Mouse (Mus musculus) erythroblast, embryonic 14.5 days (primary cell): ENCODE data around the gene Exosc2. TPM values are rescaled to one million over a fixed set of nuclear protein-coding genes. Genes with fewer than 3 reads are reported as not detected.
"Not testable (repeated sequence)": the region's sequence is repeated elsewhere in the genome, so short reads cannot be mapped to it uniquely, and the experiment has no call there.

Source experiments
- H3K27me3 ChIP-seq: 2 replicates; pipeline ENCODE4 v1.6.1; 2012; ENCODE audit warnings: inconsistent platforms; ENCODE audit not compliant: control insufficient read depth
- H3K36me3 ChIP-seq: 2 replicates; pipeline ENCODE4 v1.6.1; 2012; ENCODE audit warnings: mild to moderate bottlenecking, inconsistent platforms; ENCODE audit not compliant: control insufficient read depth
- H3K4me1 ChIP-seq: 2 replicates; pipeline ENCODE4 v1.6.1; 2012; ENCODE audit warnings: inconsistent platforms; ENCODE audit not compliant: control insufficient read depth
- H3K4me3 ChIP-seq: replicated peaks from 2 replicates; pipeline ENCODE3; 2012; ENCODE audit warnings: moderate library complexity, mild to moderate bottlenecking, inconsistent platforms
- H3K9me3 ChIP-seq: 2 replicates; pipeline ENCODE4 v1.6.1; 2012; ENCODE audit warnings: low read length, inconsistent platforms, mixed read lengths; ENCODE audit not compliant: control insufficient read depth
- GATA1 ChIP-seq: IDR thresholded peaks from 2 replicates; pipeline ENCODE4 v1.6.1; 2012; ENCODE audit warnings: low read length, inconsistent platforms, mixed read lengths
- TAL1 ChIP-seq: IDR thresholded peaks from 3 replicates; pipeline ENCODE4 v1.6.1; 2012; ENCODE audit warnings: low read length, inconsistent platforms, mixed read lengths
- polyA plus RNA-seq: library from polyadenylated mRNA; stranded (reverse); fragments of >175 nt; gene quantifications from 2 replicates; pipeline ENCODE4 v1.2.3, GENCODE M21; 2012

Exosc2 gene
- polyA plus RNA-seq, 1 experiment: 1.6 TPM

GRCm38 (mm10) chr2:31662939-31663803, 7.3 kb upstream of the Exosc2 start:
- H3K4me3 ChIP-seq: no peak overlapping the region
- no peaks in the 10 kb centered on the region for H3K4me1 ChIP-seq
- peaks cover 7% of the 10 kb centered on the region for H3K9me3 ChIP-seq
- TF ChIP-seq GATA1 (no peak), TAL1 (no peak)
- peaks cover 27% of the 10 kb centered on the region for H3K27me3 ChIP-seq
- no peaks in the 10 kb centered on the region for H3K36me3 ChIP-seq

DNA sequence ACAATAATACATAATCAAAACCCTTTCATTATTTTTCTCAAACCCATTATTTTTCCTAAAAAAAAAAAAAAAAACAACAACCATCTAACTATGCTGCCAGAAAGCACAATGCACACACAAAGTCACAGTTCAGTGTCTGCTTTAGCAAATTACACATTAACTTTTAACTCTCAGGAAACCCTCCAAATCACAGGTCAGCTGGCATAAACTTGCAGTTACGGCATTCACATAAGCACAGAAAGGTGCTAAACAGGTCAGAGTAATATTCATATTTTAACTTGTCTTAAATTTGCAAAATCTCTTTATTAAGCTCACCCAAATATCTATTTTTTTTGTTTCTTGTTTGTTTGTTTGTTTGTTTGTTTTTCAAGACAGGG, 6.7 kb upstream of the Exosc2 start:
- Histone ChIP-seq H3K4me3 (no peak overlapping the region), H3K9me3 (peaks cover 6% of the 10 kb centered on the region), H3K36me3 (no peaks in the 10 kb centered on the region), H3K4me1 (no peaks in the 10 kb centered on the region), H3K27me3 (peaks cover 22% of the 10 kb centered on the region)
- no peak for TF ChIP-seq GATA1
- no peak for TF ChIP-seq TAL1

DNA sequence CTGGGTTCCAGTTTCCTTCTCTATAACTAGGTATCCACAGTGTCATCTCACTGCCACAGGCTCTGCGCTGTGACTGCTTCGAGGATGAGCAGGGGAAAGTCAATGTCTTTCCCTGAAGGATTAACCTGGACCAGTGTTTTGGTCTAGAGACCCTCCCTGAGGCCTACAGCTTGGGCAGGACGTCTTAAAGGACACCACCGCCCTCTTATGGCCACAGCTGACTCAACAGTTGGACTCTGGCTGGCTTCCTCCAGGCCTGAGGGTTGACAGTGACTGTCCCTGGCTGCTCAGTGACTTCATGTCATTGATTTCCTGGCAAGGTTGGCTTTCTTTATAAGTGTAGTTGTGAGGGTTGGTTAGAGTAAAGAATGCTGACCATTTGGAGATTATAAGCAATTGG, 3.2 kb upstream of the Exosc2 start:
- H3K9me3 ChIP-seq: no peaks in the 10 kb centered on the region
- peaks cover 12% of the 10 kb centered on the region for H3K27me3 ChIP-seq
- peaks cover 5% of the 10 kb centered on the region for H3K36me3 ChIP-seq
- no peak overlapping the region for H3K4me3 ChIP-seq
- peaks cover 20% of the 10 kb centered on the region for H3K4me1 ChIP-seq
- no peak for TF ChIP-seq TAL1
- no peak for TF ChIP-seq GATA1

GRCm38 (mm10) chr2:31678641-31679040, 8.1 kb downstream of the Exosc2 start:
- Histone ChIP-seq H3K27me3 (no peaks in the 10 kb centered on the region), H3K4me1 (peaks cover 2% of the 10 kb centered on the region; the same call in 1 of the 2 replicates), H3K36me3 (peaks cover 79% of the 10 kb centered on the region), H3K4me3 (no peak overlapping the region), H3K9me3 (no peaks in the 10 kb centered on the region)
- TF ChIP-seq GATA1: no peak
- no peak for TF ChIP-seq TAL1

- H3K36me3 ChIP-seq: peaks cover 54% of the 10 kb centered on the region
- H3K9me3 ChIP-seq, H3K4me3 ChIP-seq, H3K27me3 ChIP-seq, H3K4me1 ChIP-seq: not testable (repeated sequence)
Observed at GRCm38 (mm10) chr2:31681051-31681707, 10.7 kb downstream of the Exosc2 start.

- Histone ChIP-seq H3K4me3 (no peak overlapping the region), H3K4me1 (no peaks in the 10 kb centered on the region), H3K27me3 (no peaks in the 10 kb centered on the region), H3K36me3 (peaks cover 48% of the 10 kb centered on the region), H3K9me3 (no peaks in the 10 kb centered on the region)
- no peak for TF ChIP-seq GATA1
- no peak for TF ChIP-seq TAL1
Observed at GRCm38 (mm10) chr2:31681731-31682235, 11.3 kb downstream of the Exosc2 start.

GRCm38 (mm10) chr2:31683666-31684065, 13.2 kb downstream of the Exosc2 start:
- TF ChIP-seq GATA1 (no peak), TAL1 (no peak)
- no peaks in the 10 kb centered on the region for H3K9me3 ChIP-seq
- H3K4me3 ChIP-seq: no peak overlapping the region
- peaks cover 30% of the 10 kb centered on the region for H3K36me3 ChIP-seq
- H3K4me1 ChIP-seq: peaks cover 9% of the 10 kb centered on the region
- no peaks in the 10 kb centered on the region for H3K27me3 ChIP-seq

GRCm38 (mm10) chr2:31688074-31688925, 17.8 kb downstream of the Exosc2 start, which contains the start of gene Abl1:
Abl1 (plus strand) TSS chr2:31688376.
- Histone ChIP-seq H3K4me1 (peaks cover 38% of the 10 kb centered on the region), H3K9me3 (no peaks in the 10 kb centered on the region), H3K36me3 (peaks cover 11% of the 10 kb centered on the region), H3K27me3 (no peaks in the 10 kb centered on the region), H3K4me3 (peak within 1 kb of the TSS; percentile 90)
- TF ChIP-seq TAL1 (no peak), GATA1 (peak; percentile 66)

GRCm38 (mm10) chr2:31689045-31689444, 18.5 kb downstream of the Exosc2 start:
- Histone ChIP-seq H3K36me3 (peaks cover 12% of the 10 kb centered on the region), H3K27me3 (no peaks in the 10 kb centered on the region), H3K4me1 (peaks cover 38% of the 10 kb centered on the region), H3K9me3 (no peaks in the 10 kb centered on the region), H3K4me3 (peak overlapping the region; percentile 90)
- TF ChIP-seq GATA1 (no peak), TAL1 (no peak)
